Mouse (Mus musculus): ENCODE measurements at regions not wholly inside any gene's neighbourhood (a gene's known extent, or its start where the extent isn't known, plus 50 kb on each side); places are given as distances from the start of the nearest gene placed in this dataset.
A peak's percentile ranks its signal among the peaks of the same experiment; 100 is the strongest.
"Not testable (repeated sequence)": the region's sequence is repeated elsewhere in the genome, so short reads cannot be mapped to it uniquely, and the experiment has no call there.

DNA sequence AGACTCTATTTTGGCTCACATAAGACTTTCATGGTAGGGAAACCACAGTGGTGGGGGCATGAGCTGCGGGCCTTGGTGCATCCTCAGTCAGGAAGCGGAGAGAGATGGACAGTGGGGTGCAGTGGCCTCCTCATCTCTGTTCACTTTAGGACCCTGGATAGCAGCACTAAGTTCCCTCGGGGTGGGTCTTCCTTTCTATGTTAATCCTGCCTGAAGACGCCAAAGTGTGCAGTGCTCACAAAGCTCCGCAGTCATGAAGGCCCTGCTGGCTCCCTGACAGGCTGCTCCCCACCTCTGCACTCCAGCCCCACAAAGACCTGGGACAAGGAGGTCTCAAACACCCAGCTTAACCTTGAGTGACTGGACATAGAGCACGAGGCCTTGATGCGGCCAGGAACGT is 56.8 kb downstream of the Sox1 start:
- DNase-seq = no peak

DNA sequence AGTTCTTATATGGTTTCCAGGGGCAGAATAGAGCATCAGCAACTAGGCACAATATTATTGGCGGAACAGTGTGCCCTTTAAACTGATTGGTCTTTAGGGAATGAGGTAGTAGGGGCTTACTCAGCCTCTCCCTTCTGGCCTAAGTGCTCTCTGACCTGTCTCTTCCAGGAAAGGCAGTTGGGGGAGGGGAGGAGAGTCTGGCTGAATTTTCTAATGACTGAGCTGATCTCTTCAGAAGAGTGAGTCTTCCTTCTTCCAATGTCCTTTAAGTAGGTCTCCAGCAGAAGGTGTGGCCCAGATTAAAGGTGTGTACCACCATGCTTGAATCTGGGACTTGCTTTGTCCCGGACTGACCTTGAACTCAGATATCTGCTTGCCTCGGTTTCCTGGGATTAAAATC is 60.3 kb downstream of the Sox1 start:
- not testable (repeated sequence) for DNase-seq

DNA sequence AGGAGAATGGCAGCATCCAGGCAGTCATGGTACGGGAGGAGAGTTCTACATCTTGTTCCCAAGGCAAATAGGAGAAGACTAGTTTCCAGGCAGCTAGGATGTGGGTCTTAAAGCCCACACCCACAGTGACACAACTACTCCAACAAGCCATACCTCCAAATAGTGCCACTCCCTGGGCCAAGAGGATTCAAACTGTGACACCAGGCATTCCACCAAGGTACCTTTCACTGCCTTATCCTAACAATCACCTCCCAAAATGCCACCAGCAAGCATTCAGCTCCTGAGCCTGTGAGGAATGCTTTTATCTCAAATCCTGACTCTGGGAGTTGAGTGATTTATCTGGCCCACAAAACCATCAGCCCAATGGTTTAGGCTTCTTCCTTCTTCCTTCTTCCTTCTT is 61.2 kb downstream of the Sox1 start:
- DNase-seq = no peak

DNA sequence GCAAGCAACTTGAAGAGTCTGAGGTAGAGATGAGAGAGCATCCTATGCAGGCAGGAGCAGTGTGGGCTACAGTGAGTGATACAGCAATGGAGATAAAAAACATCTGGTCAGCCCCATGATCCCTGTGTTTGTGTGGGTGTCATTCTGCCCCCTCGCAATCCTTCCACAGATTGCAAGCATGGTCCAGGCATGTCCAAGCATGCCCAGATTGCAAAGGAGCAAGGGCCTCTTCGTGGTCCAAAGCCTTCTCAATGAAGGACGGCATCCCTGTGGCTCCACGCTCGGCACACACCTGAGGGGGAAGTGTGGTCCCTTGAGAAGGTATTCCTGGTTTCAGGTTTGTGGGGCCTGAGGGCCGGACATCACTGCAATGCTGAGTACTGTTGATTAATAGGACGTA is 61.9 kb downstream of the Sox1 start:
- no peak for DNase-seq

DNA sequence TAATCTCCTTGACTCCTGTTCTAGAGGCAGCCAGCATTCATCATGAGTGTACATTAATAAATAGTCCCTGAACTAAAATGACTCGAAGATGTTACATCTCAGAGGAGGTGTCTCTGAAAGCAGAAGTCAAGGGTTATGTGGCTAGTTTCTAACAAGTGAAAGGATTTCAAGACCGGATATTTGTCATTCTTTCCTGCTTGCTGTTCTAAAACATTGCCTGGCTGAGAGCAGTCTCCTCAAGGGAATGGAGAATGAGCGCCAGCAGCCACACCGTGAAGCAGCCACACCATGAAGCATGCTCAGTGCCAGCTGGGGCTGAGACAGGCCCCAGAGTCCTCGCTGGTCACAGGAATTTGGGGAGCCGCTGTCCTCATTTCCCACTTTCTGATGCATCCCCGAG is 71.8 kb downstream of the Sox1 start:
- DNase-seq = no peak

DNA sequence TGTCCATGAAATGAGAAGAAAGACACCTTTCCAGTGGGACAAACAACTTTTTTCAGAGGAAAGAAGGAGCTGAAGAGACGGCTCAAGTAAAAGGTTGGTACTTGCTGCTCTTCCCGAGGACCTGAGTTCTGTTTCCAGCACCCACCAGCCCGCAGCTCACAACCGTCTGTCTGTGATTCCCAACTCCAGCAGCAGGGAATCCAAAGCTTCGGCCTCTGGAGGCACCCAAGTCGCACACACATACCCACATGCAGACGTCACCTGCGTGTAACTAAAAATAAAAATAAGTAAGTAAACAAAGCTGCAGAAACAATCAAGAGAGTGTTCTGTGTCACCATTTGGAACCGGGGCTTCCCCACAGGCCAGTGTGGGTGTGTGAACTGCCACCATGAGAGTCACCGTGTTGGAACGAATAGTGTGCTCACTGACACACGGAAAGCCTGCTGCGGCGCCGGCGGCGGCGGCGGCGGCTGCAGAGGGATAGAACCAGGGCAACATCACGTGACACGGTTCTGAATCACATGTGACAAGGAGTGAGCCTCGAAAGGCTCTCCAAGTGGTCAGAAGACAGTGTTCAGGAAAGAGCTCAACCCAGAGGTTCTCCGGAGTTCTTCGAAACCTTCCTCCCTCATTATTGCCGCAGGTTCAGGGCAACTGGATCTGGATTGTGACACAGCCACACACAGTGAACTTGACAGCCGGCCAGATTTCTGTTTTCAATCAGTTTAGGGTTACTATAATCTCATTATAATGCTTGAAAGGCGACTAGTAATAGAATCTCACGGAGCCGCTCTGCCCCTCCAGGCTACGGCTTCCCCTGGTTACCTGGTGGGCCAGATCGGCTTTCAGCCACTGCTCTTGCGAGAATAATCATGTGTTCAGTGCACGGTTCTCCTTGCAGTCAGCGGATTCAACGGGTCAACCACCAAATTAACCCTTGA is 72.6 kb downstream of the Sox1 start:
- DNase-seq = no peak

DNA sequence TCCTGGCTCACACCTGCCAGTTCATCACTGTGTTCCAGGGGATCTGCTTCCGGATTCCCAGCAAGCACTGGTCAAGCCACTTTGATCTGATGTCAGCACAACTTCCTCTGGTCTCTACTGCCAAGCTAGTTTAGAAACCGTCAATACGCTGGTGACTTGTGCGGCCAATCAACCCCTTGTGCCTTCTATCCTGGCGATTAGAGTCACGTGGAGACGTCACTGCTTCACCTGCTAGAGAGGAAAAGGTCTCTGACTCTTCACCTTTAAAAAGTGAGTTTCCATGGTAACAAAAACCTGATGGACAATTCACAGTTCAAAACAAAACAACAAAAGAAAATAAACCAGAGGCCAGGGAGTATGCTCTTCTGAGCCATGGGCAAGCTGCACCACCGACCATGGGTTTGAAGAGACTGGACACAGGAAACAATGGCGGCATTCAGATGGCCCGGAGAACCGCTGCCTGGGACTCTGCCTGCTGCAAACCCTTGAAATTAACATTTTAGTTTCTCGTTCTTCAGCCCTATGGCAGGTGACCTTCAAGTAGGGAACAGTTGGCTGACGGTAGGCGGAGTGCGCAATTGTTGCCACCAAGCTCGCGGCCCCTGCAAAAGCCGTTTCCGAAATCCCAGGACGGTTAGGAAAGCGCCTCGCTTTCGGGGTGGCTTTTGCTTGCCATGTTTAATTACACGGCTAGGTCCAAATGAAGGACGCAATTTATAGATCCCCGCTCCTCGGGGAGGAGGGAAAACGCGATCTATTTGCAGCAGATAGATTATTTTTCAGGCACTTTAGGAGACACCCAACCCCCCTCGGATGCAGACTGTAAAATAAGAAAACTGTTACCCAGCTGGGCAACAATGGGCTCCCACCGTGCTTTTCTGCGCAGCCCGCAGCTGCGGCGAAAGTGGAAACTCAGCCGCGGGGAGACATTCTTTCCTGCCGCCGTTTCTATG is 82.6 kb downstream of the Sox1 start:
- no peak for DNase-seq

DNA sequence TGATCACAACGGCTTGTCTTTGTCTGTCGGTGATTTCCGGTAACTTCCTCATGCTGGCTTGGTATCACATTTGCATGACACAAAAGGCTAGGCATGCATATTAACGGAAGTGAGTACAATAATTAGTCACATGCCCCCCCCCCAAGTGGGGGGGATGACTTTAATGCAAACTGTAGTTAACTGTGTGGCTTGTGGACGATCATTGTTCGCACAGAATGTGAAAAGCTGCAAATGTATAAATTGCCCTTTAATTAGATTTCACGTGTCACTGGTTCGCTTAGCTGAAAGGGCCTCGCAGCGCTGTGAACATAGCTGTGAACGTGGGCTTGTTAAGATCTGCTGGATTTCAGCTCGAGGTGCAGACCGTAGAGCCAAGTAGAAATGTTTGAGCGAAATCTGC is 86.8 kb downstream of the Sox1 start:
- DNase-seq = no peak

DNA sequence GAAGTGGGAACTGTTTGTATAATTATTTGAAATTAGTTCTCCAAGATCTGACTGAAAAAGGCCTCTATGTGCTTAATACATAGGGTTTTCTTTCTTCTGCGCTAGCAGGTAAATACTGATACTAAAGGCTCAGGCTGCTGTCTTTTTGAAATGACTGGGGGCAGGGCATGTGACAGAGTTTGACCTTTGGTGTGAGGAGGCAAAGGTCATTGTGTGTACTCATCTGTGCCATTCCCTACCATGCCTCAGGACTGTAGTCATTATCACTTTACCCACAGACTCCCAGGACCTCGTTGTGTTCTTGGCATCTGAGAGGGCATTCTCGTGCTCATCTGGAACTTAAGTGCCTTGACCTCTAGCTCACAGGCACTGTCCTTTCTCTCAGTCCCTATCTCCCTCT is 88.5 kb downstream of the Sox1 start:
- DNase-seq = no peak

DNA sequence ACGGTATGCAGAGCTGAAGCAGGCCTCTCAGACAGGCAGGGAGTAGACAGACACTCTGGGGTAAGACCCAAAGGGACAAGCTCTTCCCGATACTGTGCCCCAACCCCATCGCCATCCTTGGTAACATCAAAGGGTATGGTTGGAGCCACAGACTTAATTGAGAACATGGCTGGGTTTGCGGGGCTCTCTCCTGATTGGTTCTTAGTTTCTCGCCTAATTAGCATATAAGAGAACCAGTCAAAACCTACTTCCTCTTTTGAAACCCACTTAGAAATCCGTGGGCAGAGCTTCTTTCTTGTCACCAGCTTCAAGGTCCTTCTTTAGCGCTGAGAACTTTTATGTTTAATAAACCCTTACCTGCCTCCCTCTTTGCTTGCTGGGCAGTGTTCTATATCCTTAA is 87.5 kb upstream of the Spaca7 start:
- no peak for DNase-seq

DNA sequence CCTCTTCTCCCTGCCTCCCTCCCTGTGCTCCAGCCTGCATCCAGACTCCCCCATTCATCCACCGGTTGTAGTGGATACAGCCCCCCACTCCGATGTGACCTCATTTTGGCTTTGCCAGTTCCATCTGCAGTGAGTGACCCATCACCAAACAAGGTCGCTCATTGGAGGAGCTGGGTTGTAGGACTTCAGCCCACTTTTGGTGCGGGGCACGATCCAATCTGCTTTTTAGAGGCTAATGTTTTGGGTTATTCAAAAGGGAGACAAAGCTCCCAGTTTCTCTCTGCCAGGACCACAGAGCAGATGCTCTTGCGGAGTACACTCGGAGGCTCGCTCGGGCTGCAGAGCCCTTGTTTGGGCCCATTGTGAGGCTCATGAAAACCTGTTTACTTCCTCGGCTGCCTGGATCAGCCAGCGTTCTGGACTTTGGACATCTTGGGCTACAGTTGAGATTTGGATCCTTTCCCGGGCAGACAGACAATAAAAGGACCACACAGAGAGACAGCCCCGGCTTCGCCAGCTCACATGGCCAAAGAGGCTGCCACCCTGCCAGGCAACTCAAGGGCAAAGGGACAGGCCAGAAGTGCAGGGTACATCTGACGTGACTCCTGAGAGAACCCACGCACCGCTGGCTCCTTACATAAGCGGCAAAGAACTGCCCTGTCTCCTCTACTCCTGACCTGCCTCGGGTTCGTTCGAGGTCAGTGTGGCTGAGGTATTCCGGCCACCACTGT is 86.3 kb upstream of the Spaca7 start:
- DNase-seq = peak; percentile 77

DNA sequence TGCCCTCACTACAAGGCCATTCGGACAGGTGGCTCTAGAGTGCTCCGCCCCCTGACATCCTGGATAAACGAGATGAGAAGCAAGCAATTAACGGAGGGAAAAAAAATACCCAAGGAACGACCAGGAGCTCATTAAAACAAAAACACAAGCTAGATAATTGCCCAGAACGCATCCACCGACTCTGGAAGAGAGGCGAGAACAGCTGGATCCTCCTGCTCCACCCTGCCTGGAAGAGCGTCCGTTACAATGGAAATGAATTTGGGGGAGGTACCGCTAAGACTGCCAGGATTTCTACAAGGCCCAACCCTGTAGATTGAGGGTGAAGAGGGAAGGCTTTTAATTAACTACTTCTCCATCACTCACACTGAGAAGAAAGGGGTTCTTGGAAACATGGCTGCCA is 85.6 kb upstream of the Spaca7 start:
- DNase-seq = no peak

DNA sequence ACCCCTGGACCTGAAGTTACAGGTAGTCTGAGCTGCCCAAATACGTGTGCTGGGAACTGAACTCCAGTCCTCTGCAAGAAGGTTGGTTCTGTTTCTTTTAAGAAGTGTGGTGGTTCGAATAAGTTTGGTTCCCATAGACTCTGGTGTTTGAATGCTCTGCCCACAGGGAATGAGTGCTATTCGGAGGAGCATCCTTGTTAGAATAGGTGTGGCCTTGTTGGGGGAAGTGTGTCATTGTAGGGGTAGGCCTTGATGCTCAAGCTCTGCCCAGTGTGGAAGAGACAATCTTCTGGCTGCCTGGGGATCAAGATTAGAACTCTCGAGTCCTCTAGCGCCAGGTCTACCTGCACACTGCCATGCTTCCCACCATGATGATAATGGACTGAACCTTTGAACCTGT is 83.6 kb upstream of the Spaca7 start:
- no peak for DNase-seq

DNA sequence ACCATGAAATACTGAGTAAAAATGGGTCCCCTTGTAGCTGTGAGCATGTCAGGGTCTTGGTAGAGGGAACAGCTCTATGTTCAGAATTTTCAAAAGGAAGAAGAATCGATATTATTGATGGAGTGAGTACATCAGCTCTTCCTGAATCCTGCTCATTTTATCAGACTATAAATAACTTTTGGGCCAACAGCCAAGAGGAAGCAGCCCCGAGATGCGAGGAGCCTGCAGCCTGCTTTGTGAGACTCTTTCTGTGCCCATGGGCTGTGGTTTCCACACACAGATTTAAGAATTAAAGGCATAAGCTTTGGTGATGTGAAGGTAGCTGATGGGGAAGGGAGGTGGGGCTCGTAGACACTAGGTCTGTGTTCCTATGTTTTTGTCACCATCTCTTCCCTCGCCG is 81.4 kb upstream of the Spaca7 start:
- DNase-seq = no peak

DNA sequence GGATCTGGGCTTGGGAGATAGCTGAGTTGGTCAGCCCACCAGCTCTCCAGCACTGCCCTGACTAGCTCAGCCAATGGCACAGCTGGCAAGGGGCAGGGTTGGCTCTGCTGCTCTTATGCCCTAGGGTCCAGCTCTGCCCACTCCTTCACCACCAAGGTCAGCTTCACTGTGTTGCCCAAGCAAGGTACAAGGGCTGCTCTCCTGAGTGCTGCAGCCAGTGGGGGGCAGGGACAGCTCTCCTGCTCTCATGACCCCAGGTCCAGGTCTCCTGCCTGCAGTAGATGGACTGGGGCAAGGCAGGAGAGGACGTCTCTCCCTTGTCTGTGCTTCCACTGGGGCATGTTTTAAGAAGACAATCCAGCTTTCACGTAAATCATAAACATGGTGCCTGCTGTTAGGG is 80.4 kb upstream of the Spaca7 start:
- peak; percentile 22 for DNase-seq

DNA sequence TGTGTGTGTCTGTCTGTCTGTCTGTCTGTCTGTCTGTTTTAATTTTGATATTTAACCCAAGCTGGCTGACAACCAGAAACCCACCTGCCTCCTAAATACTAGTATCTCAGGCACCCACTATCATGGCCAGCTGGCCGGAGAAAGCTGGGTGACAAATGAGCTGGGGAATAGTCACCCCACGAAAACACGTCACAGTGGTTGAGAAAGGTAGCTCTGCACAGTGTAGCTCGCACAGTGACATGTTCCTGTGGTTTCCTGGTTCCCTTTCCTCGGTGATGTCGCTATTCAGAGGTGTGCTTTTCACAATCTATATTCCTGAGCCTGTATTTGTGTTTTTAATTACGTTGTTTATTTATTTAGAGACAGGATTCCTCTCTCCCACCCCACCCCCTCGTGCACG is 78.3 kb upstream of the Spaca7 start:
- no peak for DNase-seq

DNA sequence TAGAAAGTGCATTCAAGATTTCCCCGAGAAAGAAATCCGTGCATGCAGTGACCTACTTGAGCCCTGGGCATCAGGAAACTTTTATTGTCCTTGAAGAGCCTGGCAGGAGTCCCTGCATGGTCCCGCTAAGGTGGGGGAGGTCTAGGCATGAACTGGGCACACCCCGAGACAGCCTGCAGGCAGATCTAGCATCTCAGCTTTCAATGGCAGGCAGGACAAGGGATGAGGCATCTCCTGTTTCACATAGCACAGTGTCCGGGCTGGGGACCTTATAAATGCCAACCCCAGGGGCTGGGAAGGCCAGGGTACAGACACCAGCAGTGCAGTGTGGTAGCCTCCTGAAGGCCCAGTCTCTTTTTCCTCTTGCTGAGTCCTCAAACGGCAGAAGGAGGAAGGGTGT is 75.4 kb upstream of the Spaca7 start:
- no peak for DNase-seq

DNA sequence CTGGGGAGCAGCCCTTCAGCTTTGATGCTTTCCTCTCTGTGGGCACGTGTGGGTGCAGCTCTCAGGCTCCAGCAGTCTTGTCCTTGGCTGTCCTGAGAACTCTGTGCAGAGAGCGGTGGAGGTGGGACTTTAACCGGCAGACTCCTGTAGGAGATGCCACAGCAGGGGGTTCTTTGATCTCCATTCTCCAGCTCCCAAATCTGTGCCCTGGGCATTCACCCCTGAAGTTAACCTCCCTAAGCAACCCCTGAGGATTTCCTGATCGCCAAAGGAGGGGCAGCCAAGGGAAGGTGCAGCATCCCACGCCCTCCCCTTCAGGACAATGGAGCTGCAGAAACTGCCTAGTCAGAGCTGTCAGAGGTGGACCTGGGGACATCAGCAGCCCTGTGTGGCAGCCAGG is 73.2 kb upstream of the Spaca7 start:
- peak; percentile 12 for DNase-seq

DNA sequence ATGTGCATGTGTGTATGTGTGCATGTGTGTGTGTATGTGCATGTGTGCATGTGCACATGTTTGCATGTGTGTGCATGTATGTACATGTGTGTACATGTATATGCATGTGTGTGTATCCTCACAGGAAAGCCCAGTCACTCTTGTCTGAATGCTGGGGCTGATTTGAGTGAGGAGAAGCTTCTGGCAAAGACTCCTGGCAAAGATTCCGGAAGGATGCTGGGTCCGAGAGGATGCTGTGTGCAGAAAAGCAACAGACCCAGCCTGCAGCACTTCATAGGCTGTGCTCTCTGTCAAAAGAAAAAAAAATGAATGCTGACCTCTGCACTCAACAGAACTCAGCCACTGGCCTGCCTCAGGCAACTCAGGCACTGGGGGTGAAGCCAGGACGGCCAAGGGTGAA is 72.5 kb upstream of the Spaca7 start:
- DNase-seq = no peak

DNA sequence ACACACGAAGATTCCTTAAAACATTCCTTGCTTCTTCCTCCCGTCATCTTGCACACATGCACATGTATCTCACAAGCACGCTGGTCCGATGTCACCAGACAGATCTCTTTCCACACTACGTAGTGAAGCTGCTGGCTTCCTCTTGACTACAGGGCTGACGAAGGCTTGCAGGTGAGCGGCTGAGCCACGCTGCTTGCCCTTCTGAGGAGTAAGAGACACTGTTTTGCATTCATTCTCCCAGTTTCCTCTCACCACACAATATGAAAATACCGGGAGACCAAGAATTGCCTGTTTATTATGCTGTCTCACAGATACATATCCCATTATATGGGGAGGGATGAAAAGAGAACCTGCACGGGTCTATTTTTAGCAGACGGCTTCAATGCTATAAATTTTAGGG is 71.0 kb upstream of the Spaca7 start:
- DNase-seq = no peak

DNA sequence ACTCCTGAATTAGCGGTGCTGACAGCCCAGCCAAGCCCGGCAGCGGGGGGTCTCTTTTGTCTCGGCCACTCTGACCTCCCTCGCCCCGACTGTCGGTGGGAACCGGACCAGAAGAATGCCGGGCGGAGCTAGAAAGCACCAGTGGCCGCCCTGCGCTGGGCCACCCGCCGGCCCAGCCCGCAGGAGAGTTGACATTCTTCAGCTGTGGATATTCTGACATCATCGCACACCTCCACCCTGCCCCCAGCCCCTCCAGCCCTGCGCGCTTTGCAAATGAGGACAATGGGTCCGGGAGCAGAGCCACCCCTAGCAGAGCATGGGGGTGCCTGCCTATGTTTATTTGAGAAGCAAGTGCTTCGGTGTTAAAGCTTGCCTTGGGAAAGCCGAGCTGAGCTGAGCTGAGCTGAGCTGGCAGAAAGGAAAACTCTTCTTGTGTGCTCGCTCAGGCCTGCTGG is 70.5 kb upstream of the Spaca7 start:
- DNase-seq = peak; percentile 16

DNA sequence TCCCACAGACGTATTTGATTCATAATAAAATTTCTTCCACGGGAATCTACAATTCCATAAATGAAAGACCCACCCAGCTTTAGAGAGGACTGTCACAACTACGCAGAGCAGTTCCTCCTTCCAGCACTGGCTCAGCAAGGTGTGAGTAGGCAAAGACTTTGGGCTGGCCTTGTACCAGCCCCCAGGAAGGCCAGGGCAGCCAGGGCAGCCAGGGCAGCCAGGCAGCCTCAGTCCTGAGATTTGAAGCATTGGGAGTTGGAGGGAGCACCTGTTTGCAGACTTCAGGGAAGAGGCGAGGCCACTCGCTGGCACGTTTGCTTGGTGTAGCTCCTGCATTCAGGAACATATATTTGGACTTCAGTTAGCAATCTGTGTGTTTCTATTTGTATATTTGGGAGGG is 70.0 kb upstream of the Spaca7 start:
- DNase-seq = no peak

DNA sequence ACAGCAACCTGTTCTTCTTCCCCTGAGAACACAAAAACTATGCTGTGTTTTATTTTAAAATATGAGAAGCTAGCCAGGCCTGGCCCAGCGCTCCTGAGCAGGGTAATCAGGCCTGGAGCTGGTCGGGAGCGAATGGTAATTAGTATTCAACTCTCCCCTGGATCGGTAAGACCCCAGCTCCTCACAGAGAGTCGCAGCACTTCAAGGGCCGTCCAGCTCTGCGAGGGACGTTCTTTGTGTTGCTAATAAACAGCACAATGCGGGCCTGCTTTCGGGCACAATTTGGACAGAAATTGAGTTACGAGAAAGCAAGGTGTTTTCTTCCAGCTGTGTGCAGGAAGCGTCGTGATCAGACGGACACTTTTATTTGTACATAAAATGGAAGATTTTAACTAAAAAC is 69.5 kb upstream of the Spaca7 start:
- DNase-seq = no peak

Measured in kidney, postnatal 10 days (tissue).